Mouse (Mus musculus) left cerebral cortex, adult 18-20 months (tissue): ENCODE results near the gene Slc25a22. TPM values are rescaled to one million over a fixed set of nuclear protein-coding genes. Genes with fewer than 3 reads are reported as not detected.

Source experiments
- DNase-seq, 2 experiments: peaks; one replicate each; pipeline ENCODE4 v3.0.0; 2021 to 2022; ENCODE audit warnings: low spot score in 2 of 2, mixed read lengths in 1 of 2
- total RNA-seq, 2 experiments: library from RNA; stranded (reverse); gene quantifications; 2 replicates each; pipeline ENCODE4 v1.2.3; 2021

Slc25a22 gene
- total RNA-seq, 2 experiments from 2014 or later: 251 to 254 TPM

DNA sequence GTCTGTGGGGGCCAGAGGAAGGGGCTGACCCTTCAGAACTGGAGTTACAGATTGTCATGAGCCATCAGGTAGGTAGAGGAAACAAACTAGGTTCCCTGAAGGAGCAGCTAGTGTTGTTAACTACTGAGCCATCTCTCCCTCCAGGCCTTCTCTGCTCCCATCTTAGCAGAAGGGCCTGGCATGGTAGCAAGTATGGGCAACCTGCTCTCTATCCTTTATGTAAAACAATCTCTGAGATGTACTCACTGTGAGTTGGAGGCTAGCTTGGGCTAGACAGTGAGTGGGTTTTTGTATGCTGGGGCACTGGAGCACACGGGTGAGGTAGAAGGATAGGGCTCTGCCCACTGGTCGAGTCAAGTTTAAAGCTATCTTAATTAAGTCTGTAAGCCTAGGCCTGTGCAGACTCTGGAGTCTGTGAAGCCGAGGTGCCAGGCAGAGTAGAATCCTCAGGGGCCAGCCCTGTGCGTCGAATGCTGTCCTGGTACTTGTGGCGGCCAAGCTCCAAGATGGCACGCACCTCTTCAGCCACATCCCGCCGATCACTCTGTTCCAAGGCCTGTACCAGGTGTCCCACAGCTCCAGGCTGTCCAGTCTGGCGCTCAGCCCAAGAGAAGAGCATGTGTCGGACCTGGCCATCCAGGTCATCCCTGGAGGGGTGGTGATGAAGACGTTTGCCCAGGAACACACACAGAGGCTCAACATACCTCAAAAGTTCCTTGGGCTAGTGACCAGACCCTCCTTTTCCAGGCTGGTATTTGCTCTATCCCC lies 693 bp upstream of the Slc25a22 start:
- DNase-seq: no peak

DNA sequence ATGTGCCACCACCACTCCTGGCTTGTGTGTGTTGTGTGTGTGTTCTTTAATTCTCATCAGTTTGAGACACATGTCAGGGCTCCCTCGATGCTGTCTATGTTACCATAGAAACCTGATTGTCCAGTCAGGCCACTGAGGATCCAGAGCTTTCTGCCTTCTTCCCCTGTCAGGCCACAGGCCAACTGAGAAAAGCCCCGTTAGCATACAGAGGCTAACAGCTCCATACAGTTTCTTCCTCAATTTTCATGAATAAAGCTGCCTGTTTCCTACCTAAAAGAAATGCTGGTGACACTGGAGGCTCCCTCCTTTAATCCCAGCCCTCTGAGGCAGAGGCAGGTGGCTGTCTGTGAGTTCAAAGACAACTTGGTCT lies 1.2 kb downstream of the Slc25a22 start:
- DNase-seq: no peak

DNA sequence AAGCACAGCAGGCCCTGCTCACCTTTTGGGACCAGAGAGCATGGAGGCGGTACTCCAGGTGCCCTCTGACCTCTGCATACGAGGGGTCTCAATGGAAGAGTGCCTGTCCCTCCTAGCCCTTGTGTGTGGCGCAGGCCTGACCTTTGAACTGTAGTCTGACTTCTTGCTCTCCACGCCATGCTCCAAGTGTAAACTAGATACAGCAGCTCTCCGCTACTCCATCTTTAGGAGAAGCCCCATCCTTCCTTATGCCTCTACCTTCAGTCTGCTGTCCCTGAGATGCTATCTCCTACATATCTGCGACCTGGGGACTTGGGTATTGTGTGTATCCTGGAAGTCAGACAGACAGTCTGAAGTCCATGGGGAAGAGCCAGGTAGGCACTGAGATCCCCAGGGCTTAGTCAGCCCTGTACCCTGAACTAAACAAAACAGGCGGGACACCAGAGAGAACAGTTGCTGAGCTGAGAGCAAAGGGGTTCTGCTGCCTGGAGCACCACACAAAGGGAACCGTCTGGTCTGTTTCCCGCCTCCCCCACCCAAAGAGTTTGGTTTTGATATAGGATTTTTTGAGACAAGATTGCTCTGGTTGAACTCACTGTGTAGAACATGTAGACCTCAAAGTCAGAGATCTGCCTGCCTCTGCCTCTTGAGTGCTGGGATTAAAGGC lies 1.7 kb downstream of the Slc25a22 start:
- DNase-seq: peak in 1 of 2 experiments; percentile 3

DNA sequence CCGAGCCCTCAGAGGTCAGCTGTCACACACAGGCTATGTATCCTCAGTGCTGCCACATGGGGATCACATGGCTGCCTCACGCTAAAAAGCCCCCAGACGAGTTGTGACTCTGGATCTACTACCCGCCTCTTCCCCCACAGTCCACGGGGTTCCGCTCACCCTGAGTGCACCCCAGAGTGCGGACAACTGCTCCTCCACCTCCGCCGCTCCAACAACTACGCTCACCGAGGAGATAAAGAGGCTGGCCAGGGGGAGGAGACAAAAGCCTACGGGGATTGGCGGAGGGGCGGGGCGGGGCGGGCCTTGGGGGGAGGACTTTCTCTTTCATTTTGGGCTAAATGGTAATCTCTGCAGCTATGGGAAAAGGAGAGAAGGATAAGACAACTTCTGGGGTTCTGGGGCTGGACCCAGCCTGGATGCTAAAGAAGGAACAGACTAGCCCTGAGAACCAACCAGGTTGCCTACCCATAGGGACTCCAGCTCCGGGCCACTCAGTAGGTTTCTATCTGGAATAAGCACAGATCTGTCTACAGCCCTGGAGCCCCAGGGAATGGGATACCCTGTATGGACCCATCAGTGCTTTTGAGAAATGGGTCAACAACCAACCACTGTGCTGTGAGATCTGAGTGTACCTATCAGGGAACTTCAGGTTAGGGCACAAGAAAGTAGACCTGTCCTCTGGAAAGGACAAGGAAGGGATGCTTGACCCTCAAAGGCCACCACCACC lies 2.4 kb downstream of the Slc25a22 start:
- peak; percentile 63 to 70 for DNase-seq

DNA sequence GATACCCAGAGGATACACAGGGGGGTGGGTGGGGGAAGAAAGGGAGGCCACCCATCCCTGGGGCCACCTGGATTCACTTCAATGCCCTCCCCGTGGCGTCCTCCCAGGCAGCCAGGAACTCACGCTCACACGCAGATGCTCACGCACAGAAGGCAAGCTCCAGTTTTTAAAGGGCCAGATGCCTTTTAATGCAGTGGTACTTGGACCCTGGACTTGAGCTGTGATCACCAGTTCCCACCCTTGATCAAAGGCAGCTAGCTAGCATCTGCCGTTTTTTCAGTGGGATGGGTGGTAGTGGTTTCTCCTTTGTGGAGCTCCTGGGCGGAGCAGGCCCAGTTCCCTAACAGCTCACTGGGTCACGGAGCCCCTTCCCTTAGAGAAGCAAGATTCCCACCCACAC lies 3.2 kb downstream of the Slc25a22 start:
- DNase-seq: peak; percentile 66 to 76

DNA sequence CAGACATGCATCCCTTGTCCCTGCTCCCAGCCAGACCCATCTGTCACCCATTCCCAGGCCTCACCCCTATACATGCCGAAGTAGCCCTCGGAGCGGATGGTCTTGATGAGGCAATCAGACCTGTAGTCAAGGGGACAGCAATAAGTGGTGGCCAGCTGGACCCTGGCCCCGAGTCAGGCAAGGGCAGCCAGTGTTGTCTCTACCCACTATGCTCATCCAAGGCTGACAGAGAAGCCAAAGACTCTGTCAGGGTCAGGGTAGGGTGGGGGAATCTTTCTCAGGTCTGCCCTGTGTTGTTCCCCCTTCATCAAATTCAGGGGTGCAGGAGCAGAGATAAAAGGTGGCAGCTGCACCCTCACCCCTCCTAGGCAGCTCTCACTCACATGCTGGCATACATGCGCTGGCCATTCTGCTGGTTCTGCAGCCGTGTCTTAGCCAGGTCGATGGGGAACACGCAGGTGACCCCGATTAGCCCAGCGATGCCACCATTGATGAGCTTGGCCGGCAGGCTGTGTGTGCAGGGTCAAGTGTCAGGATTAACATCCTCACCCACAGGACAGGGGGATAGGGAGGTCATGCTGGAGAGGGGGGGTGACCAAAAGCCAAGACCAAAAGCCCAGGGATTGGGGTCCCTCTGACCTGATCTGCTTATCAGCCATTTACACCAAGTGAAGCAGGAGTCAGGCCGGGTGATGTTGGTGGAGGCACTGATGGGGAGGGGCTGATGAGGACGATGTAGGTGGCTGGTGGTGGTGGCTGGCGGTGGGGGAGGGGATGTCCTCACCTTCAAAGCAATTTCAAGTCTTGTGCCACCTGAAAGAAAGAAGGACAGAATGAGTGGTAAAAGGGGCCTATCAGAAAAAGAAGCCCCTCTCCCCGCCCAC lies 3.9 kb downstream of the Slc25a22 start:
- DNase-seq: no peak

DNA sequence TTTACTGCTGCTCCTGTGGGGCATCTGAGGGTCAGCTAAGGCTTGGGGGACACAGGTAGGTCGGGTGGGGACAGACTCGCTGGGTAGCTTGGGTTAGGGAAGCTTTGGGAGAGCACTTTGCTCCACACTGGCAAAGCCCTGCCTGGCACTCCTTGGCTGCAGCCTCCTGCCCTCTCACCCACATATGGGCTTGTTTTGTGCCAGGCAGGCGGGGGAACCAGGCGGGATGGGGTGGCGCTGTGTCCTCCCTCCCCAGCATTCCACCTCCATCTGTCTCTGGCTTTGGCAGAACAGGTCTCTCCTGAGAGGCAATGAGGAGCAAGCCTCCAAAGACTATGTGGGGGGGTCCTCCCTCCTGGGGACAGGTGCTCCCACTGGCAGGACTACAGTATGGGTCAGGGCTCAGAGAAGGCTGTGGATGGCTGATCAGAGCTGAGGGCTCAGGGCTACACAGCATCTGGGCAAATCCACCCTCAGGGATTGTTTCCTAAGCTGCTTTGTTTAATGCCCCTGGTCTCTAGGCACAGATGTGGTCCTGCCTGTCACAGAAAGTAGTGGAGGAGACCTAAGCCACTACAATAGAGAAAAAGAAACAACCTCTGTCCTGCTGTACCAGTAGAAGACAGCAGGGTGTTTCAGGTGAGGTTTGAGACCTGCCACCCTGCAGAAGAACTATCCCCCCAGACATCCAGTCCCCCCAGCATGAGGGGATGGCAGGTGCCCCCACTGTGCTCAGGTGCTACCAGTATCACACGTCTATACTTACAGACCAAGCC lies 4.8 kb downstream of the Slc25a22 start:
- no peak for DNase-seq

DNA sequence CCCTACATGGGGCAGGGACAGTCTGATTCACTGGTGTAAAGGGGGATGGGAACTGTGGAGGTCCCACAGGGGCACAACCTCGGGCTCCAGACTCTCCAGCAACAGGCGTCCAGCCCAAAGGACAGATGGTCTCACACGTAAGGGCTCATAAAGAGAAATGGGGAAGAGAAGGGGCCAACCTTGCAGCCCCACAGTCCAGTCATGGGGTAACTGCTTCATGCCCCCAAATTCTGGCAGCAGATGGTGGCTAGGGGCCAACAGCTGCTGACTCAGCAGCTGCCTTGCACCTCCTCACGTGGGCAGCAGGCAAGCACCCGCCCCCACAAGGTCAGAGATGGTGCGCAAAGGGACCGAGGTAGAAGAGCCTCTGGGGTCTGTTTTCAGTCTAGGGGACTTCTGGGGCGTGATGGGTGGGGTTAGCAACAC lies 5.5 kb downstream of the Slc25a22 start:
- DNase-seq: no peak

DNA sequence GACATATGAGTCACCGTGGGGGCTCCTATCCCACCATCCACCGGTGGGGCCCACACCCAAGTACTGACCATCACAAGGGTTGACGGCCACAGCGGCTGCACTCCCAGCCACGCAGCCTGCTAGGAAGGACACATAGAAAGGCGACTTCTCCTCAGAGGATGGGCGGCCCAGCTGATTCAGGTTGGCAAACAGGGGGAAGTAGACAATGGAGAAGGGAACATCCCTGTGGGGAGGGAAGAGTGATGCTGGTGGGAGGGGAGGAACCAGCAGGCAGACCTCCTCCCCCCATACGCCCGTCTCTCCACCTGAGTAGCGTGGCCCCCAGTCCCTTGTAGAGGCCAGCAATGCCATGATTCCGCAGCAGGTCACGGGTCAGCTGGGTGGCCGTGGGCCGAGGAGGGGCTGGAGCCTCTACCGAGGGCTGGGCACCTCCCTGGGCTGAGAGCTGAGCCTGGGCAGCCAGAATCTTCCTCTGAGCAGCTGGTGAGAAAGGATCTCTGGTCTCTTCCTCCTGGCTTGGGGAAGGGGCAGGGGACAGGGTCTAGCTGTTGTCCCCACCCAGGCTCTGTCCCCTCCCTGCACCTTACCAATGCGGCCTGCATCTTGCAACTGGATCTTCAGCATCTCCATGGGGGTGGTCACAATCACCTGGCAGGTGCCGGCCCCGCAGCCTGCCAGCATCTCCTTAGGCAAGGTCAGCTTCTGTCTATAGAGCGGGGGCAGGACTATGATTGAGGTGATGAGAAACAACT lies 6.1 kb downstream of the Slc25a22 start:
- DNase-seq: no peak

DNA sequence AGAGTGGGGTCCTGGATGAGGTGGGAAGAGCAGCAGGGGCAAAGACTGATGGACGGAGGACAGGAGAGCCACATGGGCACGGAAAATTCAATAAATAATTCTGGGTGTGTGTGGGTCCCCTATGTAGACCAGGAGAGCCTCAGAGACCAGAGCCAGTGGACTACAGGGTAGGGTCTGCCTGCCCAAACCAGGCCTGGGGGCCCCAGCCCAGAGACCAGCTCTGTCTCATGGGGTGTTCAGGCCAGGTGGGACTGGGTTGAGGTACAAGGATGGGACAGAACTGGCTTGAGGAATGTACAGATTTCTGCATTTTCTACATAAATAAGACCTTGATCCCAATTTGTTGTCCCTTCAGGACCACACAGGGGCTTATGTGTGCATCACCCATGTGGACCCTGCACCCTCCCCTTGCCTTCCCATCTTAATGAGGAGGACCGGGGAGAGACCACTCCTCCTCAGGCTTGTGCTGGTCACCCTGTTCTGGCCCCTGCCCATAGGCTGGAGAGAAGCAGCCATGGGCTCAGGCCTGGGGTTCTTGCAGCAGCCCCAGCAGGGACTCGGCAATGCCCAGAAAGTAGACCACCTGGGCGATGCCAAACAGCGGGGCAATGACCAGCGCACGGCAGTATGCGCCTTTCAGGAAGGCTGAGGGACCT lies 7.0 kb downstream of the Slc25a22 start:
- DNase-seq: no peak

DNA sequence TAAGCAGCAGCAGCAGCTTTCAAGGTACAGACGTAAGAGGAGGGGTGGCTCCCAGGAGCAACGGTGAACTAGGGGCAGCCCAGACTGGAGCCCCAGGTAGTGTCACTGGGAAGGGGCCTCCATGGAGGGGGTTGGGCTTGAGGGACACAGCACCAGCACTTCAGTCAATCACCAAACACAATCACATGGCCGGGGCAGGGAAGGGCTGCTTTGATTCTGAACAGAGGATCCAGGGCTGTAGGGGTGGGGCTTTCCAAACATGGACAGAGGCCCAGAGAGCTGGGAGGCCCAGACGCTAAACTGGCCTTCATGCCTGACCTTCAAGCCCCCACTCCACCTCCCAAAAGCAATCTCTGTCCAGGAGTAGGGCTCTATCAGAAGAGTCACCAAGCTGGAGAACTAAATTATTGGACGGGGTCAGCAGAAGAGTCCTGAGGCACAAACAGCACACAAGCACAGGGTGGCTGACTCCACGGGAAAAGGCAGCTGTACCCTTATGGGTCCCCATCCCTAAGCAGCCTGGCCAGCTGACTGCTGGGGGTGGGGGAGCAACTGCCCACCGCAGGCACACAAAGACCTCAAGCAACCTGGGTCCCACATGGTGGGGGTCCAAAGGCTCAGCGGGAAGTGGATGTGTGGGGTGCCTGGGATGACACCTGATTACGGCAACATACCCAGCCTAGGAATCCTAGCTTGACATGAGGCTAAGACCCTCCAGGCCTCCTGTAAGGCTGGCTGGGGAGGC lies 7.7 kb downstream of the Slc25a22 start:
- no peak for DNase-seq

DNA sequence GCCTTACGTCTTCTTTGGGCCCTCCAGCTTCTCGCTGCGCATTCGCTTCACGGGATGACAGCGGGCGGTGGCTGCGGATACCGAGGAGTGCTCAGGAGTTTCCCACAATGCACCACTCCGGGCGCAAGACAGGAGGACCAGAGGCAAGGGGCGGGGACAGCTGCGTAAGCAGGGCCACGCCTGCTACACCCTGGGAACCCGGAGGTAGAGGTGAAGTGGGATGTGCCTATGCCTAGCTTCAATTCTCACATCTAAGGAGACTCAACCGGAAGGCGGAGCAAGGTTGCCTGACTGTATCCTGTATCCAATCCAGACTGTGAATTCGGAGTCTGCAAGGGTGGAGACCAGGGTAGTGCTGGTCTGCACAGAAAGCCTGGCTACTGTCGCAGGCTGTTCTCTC lies 8.4 kb downstream of the Slc25a22 start, which contains the start of gene Cend1:
Cend1 (minus strand) TSS at position 182 of the 400 bp plus-strand sequence.
- peak; percentile 92 to 94 for DNase-seq

DNA sequence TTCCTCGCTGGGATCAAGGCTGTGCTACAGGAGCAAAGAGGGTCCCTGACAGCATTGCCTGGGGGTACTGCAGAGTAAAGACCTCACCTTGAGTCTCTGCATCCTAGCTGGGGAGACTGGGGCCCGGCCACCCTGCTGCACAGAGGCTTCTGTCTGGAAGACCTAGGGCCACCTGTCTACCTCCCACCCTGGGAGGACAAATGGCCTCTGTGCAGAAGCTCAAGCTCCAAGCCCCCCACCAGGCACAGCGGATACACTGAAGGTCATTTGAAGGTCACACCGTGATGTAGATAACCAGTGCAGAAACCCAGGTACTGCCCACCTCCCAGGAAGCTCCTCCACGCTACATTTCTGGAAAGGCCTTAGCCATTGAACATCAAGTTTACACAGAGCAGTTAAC lies 9.0 kb downstream of the Slc25a22 start:
- DNase-seq: no peak

DNA sequence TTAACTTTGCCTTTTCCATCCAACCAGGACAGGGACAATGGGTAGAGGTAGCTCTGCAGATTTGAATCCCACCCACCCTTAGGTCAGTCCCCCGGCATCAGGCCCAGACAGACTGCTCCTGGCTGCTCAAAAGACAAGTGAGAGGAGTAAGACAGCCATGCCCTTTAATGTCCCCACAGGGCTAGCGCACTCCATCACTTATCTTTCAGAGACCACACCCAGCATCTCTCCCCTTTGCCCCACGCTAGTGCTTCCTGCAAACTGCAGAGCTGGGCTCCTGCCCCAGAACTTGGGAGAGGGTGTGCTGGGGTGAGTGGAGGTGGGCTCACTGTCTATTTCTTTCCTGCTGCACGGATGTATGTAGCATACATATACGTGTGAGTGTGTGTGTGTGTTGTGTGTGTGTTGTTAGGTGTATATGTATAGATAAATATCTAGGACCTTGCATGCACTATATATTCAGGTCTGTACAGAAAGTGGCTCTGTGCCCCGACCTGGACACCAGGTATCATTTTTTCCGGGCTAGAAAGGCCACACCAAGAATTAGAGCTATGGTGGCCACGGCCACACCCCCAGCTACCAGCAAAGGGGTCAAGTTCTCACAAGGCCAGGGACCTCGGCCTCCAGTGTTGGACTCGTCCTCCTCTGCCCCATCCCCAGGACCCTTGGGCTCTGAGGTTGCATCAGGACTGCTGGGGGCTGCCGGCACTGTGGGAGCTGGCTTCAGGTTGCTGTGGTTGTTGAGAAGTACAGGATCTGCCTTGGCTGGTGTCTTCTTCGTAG lies 10.6 kb downstream of the Slc25a22 start:
- DNase-seq: no peak

DNA sequence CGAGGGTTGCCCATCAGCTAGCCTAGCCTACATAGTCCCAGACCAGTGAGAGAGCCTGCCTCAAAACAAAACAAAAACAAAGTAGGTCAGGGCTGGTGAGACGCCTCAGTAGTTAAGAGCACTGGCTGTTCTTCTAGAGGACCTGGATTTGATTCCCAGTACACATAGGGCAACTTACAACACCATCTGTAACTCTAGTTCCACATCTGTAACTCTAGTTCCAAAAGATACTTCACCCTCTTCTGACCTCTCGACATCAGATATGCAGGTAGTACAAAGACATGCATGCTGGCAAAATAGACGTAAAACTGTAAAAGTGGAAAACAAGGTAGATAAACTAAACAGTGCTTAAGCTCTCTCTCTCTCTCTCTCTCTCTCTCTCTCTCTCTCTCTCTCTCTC lies 13.9 kb downstream of the Slc25a22 start:
- no peak for DNase-seq

DNA sequence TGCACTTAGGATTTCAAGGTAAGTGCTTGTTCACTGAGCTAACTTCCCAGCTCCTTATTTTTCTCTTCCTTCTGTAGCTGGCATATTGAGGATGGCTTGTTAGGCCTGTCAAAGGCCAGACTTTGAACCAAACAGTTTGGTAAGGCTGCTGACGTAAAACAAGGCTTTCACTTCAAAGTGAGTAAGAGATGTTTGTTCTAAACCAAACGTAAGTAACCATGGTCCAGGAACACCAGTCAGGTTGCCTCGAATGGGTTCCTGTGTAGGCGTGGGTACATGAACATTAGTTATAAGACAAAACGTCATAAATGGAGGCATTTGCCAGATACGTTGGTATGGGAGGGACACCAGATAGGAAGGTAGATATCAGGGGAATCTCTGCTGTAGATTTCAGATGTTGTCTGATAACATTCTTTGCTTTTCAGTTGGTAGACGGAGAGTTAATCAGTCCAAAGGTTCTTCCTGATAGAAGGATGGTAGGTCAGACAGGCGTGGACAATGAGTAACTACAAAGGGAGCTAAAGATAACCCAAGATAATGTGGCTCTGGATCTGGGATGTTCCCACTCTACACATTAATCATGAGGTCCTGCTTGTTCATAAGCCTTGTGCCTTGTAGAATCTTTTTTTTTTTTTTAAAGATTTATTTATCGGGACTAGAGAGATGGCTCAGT lies 17.5 kb downstream of the Slc25a22 start:
- DNase-seq: no peak

DNA sequence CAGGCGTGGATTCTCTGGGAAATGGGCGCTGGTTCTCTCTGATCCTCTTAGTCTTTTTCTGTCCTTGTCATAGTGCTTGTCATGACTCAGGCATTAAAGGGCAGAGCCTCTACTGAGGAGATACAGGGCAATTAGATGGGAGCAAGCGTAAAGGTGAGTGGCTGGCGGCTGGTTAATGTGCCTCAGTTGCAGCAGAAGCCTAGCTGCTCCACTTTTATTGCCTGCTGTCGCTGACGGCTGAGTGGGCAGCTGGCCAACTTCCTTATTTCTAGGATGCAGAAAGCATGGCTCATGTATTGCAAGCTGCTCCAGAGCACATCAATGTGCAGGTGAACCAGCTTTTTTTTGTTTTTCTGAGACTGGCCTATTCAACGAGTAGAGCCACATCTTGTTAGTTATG lies 18.7 kb downstream of the Slc25a22 start:
- no peak for DNase-seq
